Mouse (Mus musculus): ENCODE measurements at regions not wholly inside any gene's neighbourhood (a gene's known extent, or its start where the extent isn't known, plus 50 kb on each side); places are given as distances from the start of the nearest gene placed in this dataset.

DNA sequence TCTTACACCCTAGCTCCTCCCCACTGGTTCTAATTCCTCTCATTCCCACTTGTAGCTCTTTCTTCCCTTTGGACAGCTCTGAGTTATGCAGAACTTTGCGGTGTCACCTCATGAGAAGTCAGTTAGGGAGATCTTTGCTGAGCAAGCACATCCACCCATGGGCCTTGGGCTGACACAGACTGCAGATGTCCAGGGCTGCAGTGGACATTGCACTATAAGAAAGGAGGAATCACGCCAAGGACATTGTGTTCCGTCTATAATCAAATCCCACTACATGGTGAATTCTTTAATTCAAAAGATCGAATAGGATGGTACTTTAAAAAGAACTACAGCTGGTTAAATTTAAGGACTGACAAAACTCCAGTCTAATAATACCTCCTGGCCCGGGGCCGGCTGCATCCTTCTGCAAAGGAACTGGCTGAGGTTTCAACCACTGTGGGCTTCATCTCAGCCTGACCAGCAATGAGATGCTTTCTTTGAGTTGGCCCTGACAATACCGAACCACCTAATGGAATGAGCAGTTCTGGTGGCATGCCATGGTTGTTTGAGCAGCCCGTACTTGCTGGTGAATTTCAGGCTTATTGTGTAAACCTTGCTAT, 320.3 kb downstream of the Nuak1 start:
- H3K27ac ChIP-seq (ENCODE audit: control insufficient read depth, insufficient read depth, low read length), result no peak overlapping the region
- H3K4me3 ChIP-seq (ENCODE audit: control insufficient read depth, insufficient read depth, low read length), result no peak overlapping the region
- no peaks in the 10 kb centered on the region for H3K36me3 ChIP-seq (ENCODE audit: control insufficient read depth, insufficient read depth, low read length)
- TF ChIP-seq CTCF (IDR thresholded peaks at IDR 0.05; ENCODE audit: borderline replicate concordance, control insufficient read depth, extremely low read depth, insufficient read depth, low read length, poor library complexity), result no peak
- TF ChIP-seq POLR2A (IDR thresholded peaks at IDR 0.05; ENCODE audit: control insufficient read depth, extremely low read depth, insufficient read depth, low read length, poor library complexity), result no peak
- H3K27me3 ChIP-seq (ENCODE audit: control insufficient read depth, insufficient read depth, low read length), result no peaks in the 10 kb centered on the region
- 86% methylated on average over 8 of the region's 8 CpGs for WGBS
- DNase-seq, result no peak
- no peaks in the 10 kb centered on the region for H3K4me1 ChIP-seq (replicated peaks; ENCODE audit: control insufficient read depth, insufficient read depth, low read length)

DNA sequence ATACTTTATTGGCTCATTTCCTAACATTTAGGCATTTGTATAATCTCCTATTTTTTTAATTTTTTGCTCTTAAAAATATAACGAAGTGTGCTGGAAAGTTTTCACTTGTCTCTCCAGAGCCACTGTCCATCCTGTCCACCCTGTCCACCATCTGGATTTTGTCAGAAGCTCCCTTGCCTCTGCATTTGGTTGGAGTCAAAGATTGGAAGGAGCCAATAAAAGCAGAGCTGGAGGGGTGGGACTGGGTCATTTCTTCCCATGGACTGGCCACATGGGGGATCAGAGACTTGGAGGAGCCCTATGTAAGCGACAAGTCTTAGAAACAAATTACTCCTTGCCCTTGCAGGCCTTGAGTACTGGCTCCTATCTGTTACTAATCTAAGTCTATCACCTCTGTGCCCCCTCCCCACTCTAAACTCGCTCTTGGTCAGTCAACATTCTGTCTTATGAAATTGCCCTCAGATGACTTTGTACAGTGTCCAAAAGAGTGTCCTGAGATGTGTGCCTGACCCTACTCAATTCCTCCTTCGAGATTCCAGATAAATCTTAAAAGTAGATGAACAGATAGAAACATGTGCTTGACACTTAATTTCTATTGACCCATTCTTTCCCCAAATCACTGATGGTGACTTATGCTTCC, 303.3 kb downstream of the Nuak1 start:
- no peak overlapping the region for H3K4me3 ChIP-seq (ENCODE audit: control insufficient read depth, insufficient read depth, low read length)
- no peak for DNase-seq
- H3K27me3 ChIP-seq (ENCODE audit: control insufficient read depth, insufficient read depth, low read length), result no peaks in the 10 kb centered on the region
- no peaks in the 10 kb centered on the region for H3K4me1 ChIP-seq (replicated peaks; ENCODE audit: control insufficient read depth, insufficient read depth, low read length)
- H3K27ac ChIP-seq (ENCODE audit: control insufficient read depth, insufficient read depth, low read length), result no peak overlapping the region
- WGBS, result 90% methylated on average over 4 of the region's 4 CpGs
- H3K36me3 ChIP-seq (ENCODE audit: control insufficient read depth, insufficient read depth, low read length), result no peaks in the 10 kb centered on the region
- no peak for TF ChIP-seq CTCF (IDR thresholded peaks at IDR 0.05; ENCODE audit: borderline replicate concordance, control insufficient read depth, extremely low read depth, insufficient read depth, low read length, poor library complexity)
- no peak for TF ChIP-seq POLR2A (IDR thresholded peaks at IDR 0.05; ENCODE audit: control insufficient read depth, extremely low read depth, insufficient read depth, low read length, poor library complexity)

DNA sequence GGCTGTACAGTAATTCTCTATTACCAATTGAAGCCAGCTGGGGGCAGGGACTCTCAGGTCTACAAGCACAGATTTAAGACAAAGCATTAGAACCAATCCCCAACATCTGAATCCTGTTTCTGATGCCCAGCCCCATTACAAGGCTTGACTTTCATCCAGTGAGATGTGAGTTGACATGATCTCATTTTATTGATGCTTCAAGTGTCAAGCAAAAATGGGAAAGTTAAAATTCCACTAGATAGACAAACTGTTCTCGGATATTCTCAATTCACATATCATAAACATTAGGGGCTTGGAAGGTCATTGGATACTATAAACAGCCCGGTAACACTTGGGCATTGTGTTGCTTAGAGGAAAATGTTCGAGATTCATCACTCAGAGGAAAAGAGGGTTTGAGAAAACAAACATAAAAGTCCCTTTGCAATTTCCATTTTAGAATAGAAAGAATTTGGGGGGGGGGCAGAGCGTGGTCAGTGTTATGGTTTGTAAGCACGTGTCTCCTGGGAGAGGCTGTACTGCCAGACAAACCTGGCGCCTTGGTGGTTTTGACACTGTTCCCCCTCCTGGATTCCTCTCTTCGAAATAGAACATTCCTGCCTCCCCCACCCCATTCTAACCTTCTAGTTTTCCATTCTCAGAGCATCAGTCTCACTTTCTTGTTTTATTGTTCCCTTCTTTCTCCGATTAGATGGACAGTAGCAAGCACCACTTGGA, 297.5 kb downstream of the Nuak1 start:
- H3K36me3 ChIP-seq (ENCODE audit: control insufficient read depth, insufficient read depth, low read length), result no peaks in the 10 kb centered on the region
- no peak overlapping the region for H3K27ac ChIP-seq (ENCODE audit: control insufficient read depth, insufficient read depth, low read length)
- no peaks in the 10 kb centered on the region; the same call in 1 of the 2 replicates for H3K4me1 ChIP-seq (replicated peaks; ENCODE audit: control insufficient read depth, insufficient read depth, low read length)
- DNase-seq, result no peak
- no peak for TF ChIP-seq CTCF (IDR thresholded peaks at IDR 0.05; ENCODE audit: borderline replicate concordance, control insufficient read depth, extremely low read depth, insufficient read depth, low read length, poor library complexity)
- no peak for TF ChIP-seq POLR2A (IDR thresholded peaks at IDR 0.05; ENCODE audit: control insufficient read depth, extremely low read depth, insufficient read depth, low read length, poor library complexity)
- H3K27me3 ChIP-seq (ENCODE audit: control insufficient read depth, insufficient read depth, low read length), result no peaks in the 10 kb centered on the region
- no peak overlapping the region for H3K4me3 ChIP-seq (ENCODE audit: control insufficient read depth, insufficient read depth, low read length)
- WGBS, result 51% methylated on average over 8 of the region's 8 CpGs

DNA sequence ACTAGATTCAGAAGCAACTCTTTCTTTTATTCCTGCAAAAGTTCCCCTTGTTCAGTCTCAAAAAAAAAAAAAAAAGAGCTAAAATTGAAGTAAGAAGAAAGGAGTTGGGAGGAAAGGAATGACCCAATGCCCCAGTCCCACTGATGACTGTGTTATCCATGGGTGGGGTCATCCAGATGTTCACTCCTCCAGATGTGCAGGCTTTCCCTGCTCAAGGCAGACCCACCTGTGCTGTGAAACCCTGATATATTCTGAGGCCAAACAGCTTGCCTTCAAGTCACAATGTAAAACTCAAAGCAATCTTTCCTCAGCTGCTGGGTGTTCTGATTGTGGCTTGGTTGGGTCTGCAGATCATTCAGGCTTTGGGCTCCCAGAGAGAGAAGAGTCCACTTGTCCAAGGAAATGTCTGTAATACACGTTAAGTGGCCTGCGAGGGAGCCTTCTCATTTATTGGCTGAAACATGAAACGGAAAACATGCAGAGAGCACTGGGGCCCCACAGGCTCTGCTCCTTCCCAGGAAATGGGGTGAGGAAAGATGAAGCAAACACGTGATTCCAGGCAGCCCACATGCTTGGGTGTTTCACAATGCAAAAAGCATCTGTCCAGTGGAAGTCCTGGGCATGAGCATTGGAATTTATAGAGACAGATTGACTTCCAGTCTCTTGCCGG, 296.6 kb downstream of the Nuak1 start:
- Histone ChIP-seq H3K36me3 (ENCODE audit: control insufficient read depth, insufficient read depth, low read length) (no peaks in the 10 kb centered on the region), H3K27ac (ENCODE audit: control insufficient read depth, insufficient read depth, low read length) (no peak overlapping the region), H3K4me1 (replicated peaks; ENCODE audit: control insufficient read depth, insufficient read depth, low read length) (no peaks in the 10 kb centered on the region; the same call in 1 of the 2 replicates), H3K4me3 (ENCODE audit: control insufficient read depth, insufficient read depth, low read length) (no peak overlapping the region), H3K27me3 (ENCODE audit: control insufficient read depth, insufficient read depth, low read length) (no peaks in the 10 kb centered on the region)
- 85% methylated on average over 5 of the region's 5 CpGs for WGBS
- DNase-seq, result no peak
- TF ChIP-seq CTCF (IDR thresholded peaks at IDR 0.05; ENCODE audit: borderline replicate concordance, control insufficient read depth, extremely low read depth, insufficient read depth, low read length, poor library complexity) (no peak), POLR2A (IDR thresholded peaks at IDR 0.05; ENCODE audit: control insufficient read depth, extremely low read depth, insufficient read depth, low read length, poor library complexity) (no peak)

- Histone ChIP-seq H3K27ac (ENCODE audit: control insufficient read depth, insufficient read depth, low read length) (no peak overlapping the region), H3K4me3 (ENCODE audit: control insufficient read depth, insufficient read depth, low read length) (no peak overlapping the region), H3K4me1 (replicated peaks; ENCODE audit: control insufficient read depth, insufficient read depth, low read length) (no peaks in the 10 kb centered on the region; the same call in 1 of the 2 replicates), H3K36me3 (ENCODE audit: control insufficient read depth, insufficient read depth, low read length) (no peaks in the 10 kb centered on the region), H3K27me3 (ENCODE audit: control insufficient read depth, insufficient read depth, low read length) (no peaks in the 10 kb centered on the region)
- TF ChIP-seq CTCF (IDR thresholded peaks at IDR 0.05; ENCODE audit: borderline replicate concordance, control insufficient read depth, extremely low read depth, insufficient read depth, low read length, poor library complexity) (no peak), POLR2A (IDR thresholded peaks at IDR 0.05; ENCODE audit: control insufficient read depth, extremely low read depth, insufficient read depth, low read length, poor library complexity) (no peak)
- no peak for DNase-seq
Observed at GRCm38 (mm10) chr10:84144344-84144687, 296.1 kb downstream of the Nuak1 start.

DNA sequence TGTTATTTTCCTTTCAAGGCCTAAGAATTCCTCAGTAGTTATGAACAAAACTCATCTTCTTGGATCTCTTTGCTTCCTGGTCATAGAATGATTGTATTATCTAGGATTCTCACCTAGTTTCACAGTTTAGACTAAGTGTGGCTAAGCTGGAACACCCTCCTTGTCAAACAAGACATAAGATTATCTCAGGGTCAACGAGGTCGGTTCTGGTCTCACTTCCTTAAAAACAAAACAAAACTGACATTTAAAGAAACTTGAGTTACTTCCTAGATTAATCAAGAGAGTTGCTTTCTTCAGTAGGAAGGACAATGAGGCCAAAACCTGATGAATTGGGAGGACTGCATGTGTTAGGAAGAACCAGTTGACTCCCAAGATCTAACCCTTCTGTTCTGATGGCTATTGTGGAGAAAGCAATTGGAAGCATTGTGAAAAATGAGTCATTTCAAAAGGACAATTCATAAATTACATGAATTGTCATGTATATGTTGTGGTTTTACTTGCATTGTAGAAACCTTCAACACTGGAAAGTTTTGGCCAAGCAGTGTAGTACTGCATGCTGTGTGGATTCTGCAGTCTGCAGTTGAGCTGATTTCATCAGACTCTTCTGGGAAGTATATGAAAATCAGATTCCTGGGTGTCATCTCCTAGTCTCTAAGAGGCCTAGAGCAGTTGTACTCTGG, 293.0 kb downstream of the Nuak1 start:
- H3K4me3 ChIP-seq (ENCODE audit: control insufficient read depth, insufficient read depth, low read length), result no peak overlapping the region
- H3K27ac ChIP-seq (ENCODE audit: control insufficient read depth, insufficient read depth, low read length), result no peak overlapping the region
- no peaks in the 10 kb centered on the region for H3K36me3 ChIP-seq (ENCODE audit: control insufficient read depth, insufficient read depth, low read length)
- TF ChIP-seq CTCF (IDR thresholded peaks at IDR 0.05; ENCODE audit: borderline replicate concordance, control insufficient read depth, extremely low read depth, insufficient read depth, low read length, poor library complexity), result no peak
- no peak for TF ChIP-seq POLR2A (IDR thresholded peaks at IDR 0.05; ENCODE audit: control insufficient read depth, extremely low read depth, insufficient read depth, low read length, poor library complexity)
- H3K27me3 ChIP-seq (ENCODE audit: control insufficient read depth, insufficient read depth, low read length), result no peaks in the 10 kb centered on the region
- 21% methylated on average over 2 of the region's 2 CpGs for WGBS
- H3K4me1 ChIP-seq (replicated peaks; ENCODE audit: control insufficient read depth, insufficient read depth, low read length), result no peaks in the 10 kb centered on the region; the same call in 1 of the 2 replicates
- no peak for DNase-seq

All from thymus, adult 2 months (tissue).